Mouse (Mus musculus) hindlimb bud, embryonic 11.5 days (tissue): ENCODE data around the gene Fam166b.

Source experiments
- DNase-seq: peaks from one replicate; pipeline ENCODE4 v3.0.0-alpha.2; 2012; ENCODE audit warnings: low read depth, low spot score; ENCODE audit errors: extremely low spot score

The Fam166b gene

DNA sequence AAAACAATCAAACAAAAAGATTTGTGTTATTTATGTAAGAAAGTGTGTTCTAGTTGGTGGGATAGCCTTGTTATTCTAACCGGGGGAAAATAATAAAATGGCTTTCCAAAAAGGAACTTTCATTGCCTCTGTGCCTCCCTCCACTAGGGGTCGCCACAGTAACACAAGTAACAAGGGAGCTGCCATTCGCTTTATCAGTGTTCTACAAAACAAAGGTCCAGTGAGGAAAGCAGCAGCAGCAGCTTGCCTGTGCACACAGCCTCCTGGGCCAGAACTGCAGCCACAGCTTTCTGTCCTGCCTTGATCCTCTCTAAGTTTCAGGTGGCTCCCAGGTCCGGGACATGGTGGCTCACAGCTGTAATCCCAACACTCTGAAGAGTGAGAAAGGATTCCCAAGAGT, 2.8 kb upstream of the Fam166b start:
- DNase-seq, result peak; percentile 83

DNA sequence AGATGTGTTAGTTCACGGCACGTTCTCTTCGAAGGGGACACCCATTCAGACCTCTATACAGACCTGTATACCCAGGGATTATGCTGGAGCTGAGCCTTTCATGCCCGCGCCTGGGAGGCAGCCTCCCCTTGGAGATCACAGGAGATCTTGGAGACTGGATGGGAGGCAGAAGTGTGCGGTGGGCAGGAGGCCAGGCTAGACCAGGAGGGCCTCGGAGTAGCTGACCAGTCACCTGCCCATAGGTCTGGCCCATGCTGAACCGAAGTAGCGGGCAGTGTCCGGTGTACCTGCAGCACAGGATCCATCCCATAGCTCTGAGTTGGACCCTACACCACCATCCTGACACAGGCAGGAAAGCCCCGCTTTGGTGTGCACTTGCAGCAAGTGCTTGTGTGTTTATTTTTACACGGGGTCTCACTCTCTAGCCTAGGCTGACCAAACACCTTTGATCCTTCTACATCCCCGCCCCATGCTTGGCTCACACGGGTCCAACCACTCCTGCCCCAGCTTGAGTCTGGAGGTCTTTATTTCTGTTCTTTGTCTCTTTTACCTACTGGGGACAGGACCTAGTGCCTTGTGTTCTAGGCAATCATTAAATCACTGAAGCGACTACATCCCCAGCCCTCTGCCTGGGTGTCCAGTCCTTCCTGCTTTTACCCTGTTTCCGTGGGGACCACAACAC, 613 bp downstream of the Fam166b start:
- DNase-seq, result no peak

DNA sequence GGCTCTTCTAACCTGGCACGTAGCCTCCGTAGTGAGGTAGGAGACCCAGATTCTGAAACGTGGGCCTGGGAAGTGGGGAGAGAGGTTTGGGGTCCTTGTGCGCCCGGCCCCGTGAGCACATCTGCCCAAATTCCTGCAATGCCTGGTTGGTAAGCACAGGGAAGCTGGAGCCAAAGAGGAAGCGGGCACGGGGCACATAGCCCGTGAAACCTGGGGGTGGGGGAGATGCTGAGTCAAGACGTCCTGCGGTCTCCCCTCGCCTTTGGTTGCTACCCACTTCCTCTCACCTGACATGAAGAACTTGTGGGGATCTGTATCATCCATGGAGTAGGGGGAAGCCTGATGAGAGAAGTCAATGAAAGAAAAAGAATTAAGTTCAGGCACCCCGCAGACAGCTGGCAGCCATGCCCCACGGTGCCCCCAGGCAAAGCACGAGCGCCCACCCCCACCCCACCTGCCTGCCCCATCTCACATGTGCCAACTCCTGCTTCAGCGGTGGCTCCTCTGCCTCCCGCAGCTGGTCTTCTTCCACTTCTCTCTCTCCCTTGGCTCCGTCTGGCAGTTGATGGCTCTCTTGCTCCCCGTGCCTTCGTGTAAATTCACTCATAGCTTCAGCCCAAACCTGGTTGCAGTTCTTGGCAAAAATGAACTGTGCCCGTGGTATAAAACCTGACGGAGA, 1.3 kb downstream of the Fam166b start:
- DNase-seq, result no peak

DNA sequence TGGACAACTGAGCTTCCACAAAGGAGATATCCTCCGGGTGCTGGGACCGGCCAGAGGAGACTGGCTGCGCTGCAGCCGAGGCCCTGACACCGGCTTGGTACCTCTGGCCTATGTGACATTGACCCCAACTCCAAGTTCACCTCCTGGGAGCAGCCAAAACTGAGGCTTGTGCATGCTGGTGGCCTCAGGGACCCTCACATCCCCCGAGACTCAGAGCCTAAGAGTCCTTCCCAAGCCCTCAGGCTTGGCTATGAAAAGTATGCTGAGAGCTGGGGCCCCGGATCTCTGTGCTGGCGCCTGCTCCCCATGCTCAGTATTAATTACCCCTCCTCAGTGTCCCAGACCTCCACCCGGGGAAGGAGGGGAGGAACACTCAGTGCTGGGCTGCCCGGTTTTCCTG, 2.4 kb downstream of the Fam166b start:
- DNase-seq, result no peak

DNA sequence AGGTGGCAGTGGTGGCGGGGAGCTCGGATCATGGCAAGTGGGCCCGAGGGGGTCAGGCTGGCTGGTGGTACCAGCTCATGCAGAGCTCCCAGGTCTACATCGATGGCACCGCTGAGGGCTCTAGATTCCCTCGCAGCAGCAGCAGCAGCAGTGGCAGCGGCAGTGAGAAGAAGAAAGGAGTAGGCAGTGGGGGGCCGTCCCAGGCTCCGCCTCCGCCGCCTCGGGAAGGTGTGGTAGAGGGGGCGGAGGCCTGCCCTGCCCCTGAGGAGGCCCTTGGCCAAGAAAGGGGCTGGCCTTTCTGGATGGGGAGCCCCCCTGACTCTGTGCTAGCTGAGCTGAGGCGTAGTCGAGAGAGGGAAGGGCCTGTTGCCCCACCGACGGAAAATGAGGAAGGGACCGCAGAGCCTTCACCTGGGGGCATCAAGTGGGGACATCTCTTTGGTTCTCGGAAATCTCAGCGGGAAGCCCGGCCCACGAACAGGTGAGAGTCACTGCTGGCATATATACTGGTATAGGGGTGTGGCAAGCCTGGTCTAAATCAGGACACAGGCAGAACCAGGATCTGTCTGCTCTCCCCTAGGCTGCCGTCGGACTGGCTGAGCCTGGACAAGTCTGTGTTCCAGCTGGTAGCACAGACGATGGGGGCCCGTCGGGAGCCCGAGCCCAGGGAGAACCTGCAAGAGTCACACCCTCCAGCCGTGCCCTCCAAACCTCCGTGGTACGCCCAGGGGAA, 3.1 kb downstream of the Fam166b start:
- DNase-seq, result no peak

DNA sequence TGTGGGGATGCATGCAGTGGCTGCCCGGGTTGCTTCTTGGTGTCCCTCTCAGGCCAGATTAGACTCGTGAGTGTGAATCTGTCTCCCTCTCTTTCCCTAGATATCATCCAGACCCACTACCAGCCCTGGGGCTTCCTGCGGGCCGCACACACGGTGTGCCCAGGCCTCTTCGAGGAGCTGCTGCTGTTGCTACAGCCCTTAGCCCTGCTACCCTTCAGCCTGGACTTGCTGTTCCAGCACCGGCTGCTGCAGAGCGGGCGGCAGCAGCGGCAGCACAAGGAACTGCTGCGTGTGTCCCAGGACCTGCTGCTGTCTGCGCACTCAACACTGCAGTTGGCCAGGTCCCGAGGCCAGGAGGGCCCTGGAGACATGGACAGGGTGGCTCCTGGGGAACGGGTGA, 3.7 kb downstream of the Fam166b start:
- DNase-seq, result no peak

DNA sequence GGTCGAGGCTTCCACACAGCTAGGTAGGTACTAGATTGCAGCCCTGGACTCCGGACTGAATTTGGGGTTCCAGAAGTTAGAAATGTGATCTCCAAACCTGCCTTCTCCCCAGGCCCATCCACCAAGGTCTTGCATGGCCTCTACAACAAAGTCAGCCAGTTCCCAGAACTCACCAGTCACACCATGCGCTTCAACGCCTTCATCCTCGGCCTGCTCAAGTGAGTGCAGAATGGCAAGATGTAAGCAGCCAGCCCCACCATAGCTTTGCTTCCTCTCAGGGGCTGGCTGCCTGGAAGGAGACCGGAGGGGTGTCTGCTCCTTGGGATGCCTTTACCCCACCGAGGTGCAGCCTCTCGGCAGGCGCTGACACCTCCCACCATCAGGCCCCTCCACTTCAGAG, 4.9 kb downstream of the Fam166b start:
- DNase-seq, result no peak

DNA sequence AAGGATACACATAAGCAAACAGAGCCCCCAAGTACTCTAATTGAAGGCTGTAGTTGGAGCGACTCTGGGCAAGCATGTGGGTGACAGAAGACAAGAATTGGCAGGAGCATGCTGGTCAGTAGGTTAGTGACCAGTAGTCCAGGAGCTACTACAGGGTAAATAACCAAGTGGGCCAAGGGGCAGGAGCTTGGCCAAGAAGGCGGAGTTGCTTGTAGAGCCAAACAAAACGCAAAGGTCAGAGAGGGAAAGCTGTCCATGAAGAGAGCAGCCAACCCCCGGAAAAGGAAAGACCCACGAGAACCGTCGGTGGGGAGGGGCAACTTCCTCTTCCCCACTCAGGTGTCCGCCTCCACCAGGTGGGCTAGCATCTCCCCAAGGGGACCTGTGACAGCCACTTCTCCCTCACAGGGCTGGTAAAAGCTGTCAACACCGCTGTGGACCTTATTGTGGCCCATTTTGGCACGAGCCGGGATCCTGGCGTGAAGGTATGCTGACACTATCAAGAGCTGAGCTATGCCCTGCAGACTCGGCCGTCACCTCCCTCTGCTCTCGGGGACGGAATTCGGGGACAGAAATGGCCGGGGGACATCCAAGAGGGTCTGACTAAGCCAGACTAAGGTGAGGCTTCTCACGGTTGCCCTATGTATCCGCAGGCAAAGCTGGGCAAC, 5.5 kb downstream of the Fam166b start:
- no peak for DNase-seq

DNA sequence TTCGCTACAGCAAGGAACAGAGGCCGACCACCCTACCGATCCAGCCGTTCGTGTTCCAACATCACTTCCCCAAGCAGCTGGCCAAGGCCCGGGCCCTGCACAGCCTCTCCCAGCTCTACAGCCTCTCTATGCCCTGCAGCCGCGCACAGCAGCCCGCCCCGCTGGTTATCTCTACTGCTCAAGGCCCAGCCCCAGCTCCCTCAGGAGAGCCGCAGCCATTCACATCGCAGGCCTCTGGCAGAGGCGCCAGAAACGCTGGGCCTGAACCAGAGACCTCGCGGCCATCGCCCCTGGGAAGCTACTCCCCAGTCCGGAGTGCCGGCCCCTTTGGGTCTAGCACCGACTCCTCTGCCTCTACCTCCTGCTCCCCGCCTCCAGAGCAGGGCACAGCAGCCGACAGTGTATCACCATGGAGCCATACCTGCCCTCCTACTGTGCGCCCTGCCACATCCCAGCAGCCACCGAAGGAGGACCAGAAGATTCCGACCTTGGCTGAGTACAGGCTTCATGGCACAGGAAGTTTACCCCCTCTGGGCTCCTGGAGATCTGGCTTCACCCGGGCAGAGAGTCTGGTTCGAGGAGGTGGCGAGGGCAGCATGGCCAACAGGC, 7.2 kb downstream of the Fam166b start:
- no peak for DNase-seq

DNA sequence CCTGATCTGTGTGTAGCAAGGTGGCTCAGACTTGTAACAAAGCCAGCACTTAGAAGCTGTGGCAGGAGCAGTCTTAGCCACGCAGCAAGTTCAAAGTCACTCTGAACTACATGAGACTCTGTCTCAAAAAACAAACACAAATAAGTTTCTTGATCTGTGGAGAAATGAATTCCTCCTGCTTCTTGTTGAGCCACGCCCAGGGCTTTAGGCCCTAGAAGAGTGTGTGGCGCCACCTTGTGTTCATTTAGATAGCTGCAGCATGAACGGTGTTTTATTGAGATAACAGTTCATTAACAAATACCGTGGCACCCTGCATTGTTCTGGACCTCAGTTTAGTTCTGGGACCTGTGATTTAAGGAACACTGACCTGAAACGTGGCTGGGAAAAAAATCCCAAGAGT, 8.6 kb downstream of the Fam166b start:
- no peak for DNase-seq

DNA sequence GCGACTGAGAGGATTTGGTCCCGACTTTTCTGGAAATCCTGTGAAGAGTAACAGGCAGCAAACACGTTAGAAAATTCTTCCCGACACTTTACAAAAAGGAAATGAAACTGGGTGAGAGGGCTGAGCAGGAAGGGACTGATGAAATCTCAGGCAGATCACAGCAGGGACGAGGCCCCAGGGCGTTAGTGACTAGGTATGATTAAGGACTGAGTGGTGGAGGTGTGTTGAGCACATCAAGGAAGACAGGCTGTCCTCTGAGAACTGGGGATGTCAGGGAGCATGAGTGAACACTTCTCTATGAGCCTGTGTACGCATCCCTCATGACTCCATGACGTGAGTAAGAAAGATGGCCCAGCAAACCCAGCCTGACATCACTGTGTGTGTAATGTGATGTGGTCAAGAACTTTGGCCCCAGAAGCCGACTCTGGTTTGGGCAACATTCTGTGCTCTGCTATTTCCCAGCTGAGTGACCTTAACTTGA, 9.1 kb downstream of the Fam166b start:
- DNase-seq, result no peak

DNA sequence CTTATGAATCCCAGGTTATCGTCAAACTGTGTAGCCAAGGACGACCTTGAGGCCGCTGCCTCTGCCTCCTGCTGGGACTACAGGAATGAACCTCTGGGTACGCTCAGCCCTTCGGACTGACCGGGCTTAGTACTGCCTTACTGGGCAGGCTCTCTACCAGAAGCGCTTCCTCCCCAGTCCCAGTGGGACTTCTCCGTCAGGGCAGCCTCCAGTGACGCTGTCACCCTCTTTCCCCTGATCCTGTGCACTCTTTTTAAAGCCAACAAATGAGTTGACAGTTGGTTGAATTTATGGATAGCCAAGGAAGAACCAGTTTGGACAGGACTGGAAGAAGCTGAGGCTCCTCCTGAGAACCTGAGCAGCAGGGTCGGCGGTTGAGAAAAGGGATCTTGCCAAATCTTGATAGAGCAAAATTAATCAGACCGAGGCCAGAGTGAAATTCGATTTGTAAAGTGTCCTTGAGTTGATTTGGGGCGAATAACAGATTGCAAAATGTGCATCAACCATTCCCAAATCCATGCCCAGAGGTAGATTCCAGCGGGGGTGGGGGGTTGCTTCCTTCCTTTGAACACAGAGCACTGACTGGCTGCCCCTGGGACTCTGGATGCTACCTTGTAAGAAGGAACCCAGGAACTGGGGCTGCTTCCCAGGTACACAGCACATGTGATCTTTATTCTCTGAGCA, 9.8 kb downstream of the Fam166b start:
- no peak for DNase-seq

DNA sequence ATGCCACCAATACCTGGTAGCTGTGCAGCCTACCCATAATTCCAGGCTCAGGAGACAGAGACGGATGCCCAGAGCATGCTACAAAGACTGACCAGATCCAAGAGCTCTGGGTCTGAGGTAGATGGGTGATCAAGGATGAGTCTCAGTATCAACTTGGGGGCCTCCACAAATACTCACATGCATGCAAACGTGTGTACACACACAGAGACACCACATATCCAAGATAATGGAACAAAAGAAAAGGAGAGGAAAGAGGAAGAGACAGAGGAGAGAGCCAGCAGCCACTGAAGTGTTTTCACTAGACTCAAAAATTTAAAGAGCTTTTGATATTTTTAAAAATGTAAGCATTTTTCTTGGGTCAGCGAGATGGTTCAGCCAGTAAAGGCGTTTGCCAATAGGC, 10.5 kb downstream of the Fam166b start:
- no peak for DNase-seq

DNA sequence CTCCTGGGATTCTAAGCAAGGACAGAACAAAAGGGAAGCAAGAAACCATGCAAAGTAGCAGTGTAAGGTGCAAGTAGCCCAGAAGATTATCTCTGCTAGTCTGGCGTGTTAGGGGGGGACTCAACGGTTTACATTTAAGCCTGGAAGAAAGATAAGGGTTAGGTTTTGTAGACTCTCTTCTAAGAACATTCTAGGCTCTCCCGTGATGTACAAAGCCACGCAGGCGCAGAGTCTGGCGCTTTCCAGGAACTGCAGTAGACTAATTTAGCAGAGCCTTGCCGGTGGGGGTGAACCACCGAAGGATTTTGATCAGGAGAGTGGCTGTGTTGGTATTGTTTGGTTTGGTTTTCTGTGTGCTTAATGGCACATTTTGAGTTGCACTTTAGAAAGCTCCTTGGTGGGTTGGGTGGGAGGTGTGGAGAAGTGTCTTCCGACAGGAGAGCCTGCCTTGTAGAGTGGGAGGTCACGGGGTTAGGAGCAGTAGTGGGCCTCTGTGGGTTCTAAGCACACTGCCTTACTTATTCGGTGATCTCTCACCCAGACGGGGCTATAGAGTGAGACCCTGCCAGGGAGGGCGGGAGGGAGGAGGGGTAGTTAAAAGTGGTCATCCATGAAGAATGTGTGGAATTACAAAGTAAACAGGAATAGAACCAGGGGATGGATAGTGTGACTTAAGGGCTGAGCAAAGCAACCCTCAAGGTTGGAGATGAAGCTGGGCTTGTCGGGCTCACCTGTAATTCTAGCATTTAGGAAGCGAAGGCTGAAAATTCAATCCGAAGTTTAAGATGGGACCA, 11.5 kb downstream of the Fam166b start:
- DNase-seq, result no peak

DNA sequence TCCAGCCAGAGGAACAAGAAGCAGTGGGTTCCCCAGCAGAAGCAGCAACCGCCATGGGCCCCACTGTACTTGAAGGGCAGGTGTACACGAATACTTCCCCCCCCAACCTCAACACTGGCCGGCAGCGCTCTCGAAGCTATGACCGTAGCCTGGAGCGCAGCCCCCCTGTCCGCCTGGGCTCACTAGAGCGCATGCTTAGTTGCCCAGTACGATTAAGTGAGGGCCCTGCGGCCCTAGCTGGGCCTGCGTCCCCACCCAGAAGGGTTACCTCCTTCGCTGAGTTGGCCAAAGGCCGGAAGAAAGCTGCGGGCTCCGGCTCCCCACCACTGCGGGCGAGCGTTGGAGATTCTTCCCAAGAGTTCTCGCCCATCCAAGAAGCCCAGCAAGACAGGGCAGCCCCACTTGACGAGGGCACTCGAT, 12.9 kb downstream of the Fam166b start:
- no peak for DNase-seq

DNA sequence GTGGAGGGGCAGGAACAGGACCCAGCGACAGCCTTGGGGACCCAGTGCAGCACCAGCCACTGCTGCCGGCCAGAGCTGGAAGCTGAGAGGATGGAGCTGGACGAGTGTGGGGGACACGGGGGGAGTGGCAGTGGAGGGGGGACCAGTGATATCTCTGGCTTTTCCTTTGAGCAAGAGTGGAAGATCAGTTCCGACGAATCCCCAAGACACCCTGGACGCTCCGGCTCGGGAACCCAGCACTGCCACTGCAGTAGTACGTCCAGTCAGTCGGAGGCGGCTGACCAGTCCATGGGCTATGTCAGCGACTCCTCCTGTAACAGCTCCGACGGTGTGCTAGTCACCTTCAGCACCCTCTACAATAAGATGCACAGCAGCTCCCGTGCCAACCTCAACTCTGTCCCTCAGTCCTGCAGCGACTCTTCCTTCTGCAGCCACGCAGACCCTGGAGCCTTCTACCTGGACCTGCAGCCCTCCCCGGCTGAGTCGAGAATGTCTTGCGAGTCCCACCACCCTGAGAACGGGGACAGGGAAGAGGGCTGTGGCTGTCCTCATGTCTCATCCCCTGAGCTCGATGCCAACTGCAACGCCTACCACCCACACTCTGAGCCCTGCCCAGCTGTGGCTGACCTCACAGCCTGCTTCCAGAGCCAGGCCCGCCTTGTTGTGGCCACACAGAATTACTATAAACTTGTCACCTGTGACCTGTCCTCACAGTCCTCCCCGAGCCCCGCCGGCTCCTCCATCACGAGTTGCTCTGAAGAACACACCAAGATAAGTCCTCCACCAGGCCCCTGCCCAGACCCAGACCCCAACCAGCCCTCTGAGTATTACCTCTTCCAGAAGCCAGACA, 13.5 kb downstream of the Fam166b start:
- DNase-seq, result no peak

DNA sequence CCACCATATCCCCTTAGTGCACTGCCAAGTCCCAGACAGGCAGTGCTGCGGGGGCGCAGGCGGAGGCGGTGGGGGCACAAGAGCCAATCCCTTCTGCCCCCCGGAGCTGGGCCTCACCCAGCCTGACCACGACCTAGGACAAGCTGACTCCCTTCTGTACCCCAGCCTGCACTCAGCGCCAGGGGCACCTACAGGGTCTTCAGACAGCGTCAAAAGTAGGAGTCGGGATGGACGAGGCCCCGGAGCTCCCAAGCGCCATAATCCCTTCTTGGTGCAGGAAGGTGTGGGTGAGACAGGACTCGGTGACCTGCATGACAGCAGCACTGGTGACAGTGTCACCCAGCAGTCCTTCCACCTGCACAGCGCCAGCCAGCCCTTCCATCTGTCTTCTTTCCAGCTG, 14.2 kb downstream of the Fam166b start:
- no peak for DNase-seq

DNA sequence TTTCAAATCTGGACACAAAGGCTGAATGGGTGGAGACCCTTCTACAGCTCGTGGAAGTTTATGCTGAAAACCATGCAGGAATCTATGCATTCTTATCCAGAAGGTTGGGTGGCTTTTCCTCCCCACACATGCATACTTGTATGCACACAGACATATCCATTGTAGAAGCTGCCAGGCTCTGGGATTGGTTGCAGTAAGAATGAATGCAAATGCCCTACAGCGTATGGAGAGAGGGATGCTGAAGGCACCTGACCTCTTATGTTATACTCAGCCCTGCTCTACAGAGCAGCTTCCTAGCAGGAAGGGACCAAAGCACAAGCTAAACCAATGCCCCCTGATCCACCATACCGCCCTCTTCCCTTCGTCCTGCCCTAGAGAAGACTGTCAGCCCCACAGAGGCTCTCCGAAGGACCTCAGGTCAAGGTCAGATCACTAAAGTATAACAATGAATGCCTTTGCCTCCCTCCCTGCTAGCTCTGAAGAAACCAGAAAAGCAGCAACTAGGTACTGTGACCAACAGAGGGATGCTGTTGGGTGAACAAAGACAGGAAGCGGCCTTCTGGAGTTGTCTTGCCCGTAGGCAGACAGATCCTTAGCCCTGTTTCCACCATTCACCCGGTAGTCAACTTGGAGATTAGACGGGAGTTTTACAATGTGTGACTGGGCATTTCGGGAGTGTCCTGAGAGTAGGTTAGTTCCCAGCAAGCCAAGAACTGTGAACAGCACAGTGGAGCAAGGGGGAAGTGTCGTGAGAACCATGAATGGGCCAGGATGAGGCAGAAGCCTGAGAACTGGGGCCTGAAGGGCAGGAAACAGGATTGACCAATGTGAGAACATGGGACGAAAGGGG, 21.6 kb downstream of the Fam166b start:
- no peak for DNase-seq
